Mouse (Mus musculus) G1E (cell line): ENCODE data around the gene Prox1. TPM values are rescaled to one million over a fixed set of nuclear protein-coding genes. Genes with fewer than 3 reads are reported as not detected.

Source experiments
- ATAC-seq: 2 replicates; pipeline ENCODE4 v1.8.0; 2016; ENCODE audit warnings: mild to moderate bottlenecking; ENCODE audit not compliant: insufficient number of reproducible peaks, poor library complexity, low FRiP score, severe bottlenecking; ENCODE audit errors: extremely low read depth
- DNase-seq: peaks from one replicate; pipeline ENCODE4 v3.0.0; 2012; ENCODE audit warnings: low spot score
- H3K27me3 ChIP-seq: 2 replicates; pipeline ENCODE4 v1.6.1; 2012; ENCODE audit warnings: mild to moderate bottlenecking, low read length, inconsistent platforms; ENCODE audit not compliant: insufficient read depth
- H3K36me3 ChIP-seq: replicated peaks from 2 replicates; pipeline ENCODE3; 2012; ENCODE audit warnings: mild to moderate bottlenecking, inconsistent platforms
- H3K4me1 ChIP-seq: 2 replicates; pipeline ENCODE4 v1.6.1; 2012; ENCODE audit warnings: low read depth, low read length, inconsistent platforms, mixed read lengths; ENCODE audit not compliant: insufficient read depth
- H3K4me3 ChIP-seq: 2 replicates; pipeline ENCODE4 v1.5.1; 2012; ENCODE audit warnings: low read depth, mild to moderate bottlenecking, inconsistent platforms, low read length, moderate library complexity, mixed read lengths
- H3K9me3 ChIP-seq: replicated peaks from 2 replicates; pipeline ENCODE4 v1.6.1; 2012; ENCODE audit warnings: inconsistent platforms
- CTCF ChIP-seq: IDR thresholded peaks from 2 replicates; pipeline ENCODE4 v1.5.1; 2012; ENCODE audit warnings: low read depth, low read length, inconsistent platforms, mixed read lengths
- GATA1 ChIP-seq: IDR thresholded peaks from 2 replicates; pipeline ENCODE4 v1.6.1; 2012; ENCODE audit warnings: borderline replicate concordance, low read length, inconsistent platforms, mixed read lengths
- GATA2 ChIP-seq: IDR thresholded peaks from 2 replicates; pipeline ENCODE4 v1.6.1; 2012; ENCODE audit warnings: low read depth, low read length, inconsistent platforms, borderline replicate concordance
- POLR2AphosphoS5 ChIP-seq: IDR thresholded peaks from 2 replicates; pipeline ENCODE4 v1.6.1; 2012; ENCODE audit warnings: low read depth, low read length, inconsistent platforms; ENCODE audit not compliant: insufficient replicate concordance
- TAL1 ChIP-seq: conservative IDR thresholded peaks from 2 replicates; pipeline ENCODE4 v1.6.1; 2012; ENCODE audit warnings: low read depth, low read length, inconsistent platforms, mixed read lengths
- polyA plus RNA-seq: library from polyadenylated mRNA; stranded (reverse); fragments of >175 nt; gene quantifications from 2 replicates; pipeline ENCODE4 v1.2.3, GENCODE M21; 2012
- total RNA-seq, 2 experiments: library from RNA; stranded (forward) in 1 of 2; stranded (reverse) in 1 of 2; fragments of 200-1000 nt in 1 of 2; fragments of >200 nt in 1 of 2; fragmentation: Nextera tagmentation in 1 of 2; gene quantifications; 2 replicates each; pipeline ENCODE4 v1.2.3; 2014 to 2017

The Prox1 gene
- total and polyA plus RNA-seq, 3 experiments: 0.05 TPM; not detected in 2

- H3K36me3 ChIP-seq: no peaks in the 10 kb centered on the region
- peaks cover 82% of the 10 kb centered on the region for H3K9me3 ChIP-seq
- no peaks in the 10 kb centered on the region for H3K27me3 ChIP-seq
- no peak for ATAC-seq
- TF ChIP-seq TAL1: no peak
- no peaks in the 10 kb centered on the region for H3K4me1 ChIP-seq
- no peak for DNase-seq
- H3K4me3 ChIP-seq: no peak overlapping the region
Observed at GRCm38 (mm10) chr1:190088929-190089328, 81.6 kb downstream of the Prox1 start.

- no peak for TF ChIP-seq POLR2AphosphoS5
- TF ChIP-seq GATA1: no peak
- TF ChIP-seq CTCF: no peak
- no peak for ATAC-seq
Observed at GRCm38 (mm10) chr1:190085703-190086102, 84.8 kb downstream of the Prox1 start.

GRCm38 (mm10) chr1:190079643-190080275, 90.8 kb downstream of the Prox1 start:
- no peaks in the 10 kb centered on the region for H3K27me3 ChIP-seq
- no peaks in the 10 kb centered on the region for H3K36me3 ChIP-seq
- peaks cover 84% of the 10 kb centered on the region for H3K9me3 ChIP-seq
- TF ChIP-seq GATA1: no peak
- TF ChIP-seq GATA2: no peak
- no peak for TF ChIP-seq TAL1
- no peak for TF ChIP-seq CTCF
- TF ChIP-seq POLR2AphosphoS5: no peak
- no peaks in the 10 kb centered on the region for H3K4me1 ChIP-seq
- no peak for ATAC-seq
- no peak for DNase-seq
- no peak overlapping the region for H3K4me3 ChIP-seq

More at GRCm38 (mm10) chr1:190085703-190086102, 84.8 kb downstream of the Prox1 start:
- Histone ChIP-seq H3K9me3 (peaks cover 83% of the 10 kb centered on the region), H3K4me3 (no peak overlapping the region), H3K27me3 (no peaks in the 10 kb centered on the region), H3K36me3 (no peaks in the 10 kb centered on the region), H3K4me1 (no peaks in the 10 kb centered on the region)
- no peak for DNase-seq

GRCm38 (mm10) chr1:190076601-190077000, 93.9 kb downstream of the Prox1 start:
- TF ChIP-seq CTCF: no peak
- no peaks in the 10 kb centered on the region for H3K4me1 ChIP-seq
- no peaks in the 10 kb centered on the region for H3K27me3 ChIP-seq
- DNase-seq (no peak), ATAC-seq (no peak)
- H3K9me3 ChIP-seq: peaks cover 79% of the 10 kb centered on the region
- H3K36me3 ChIP-seq: no peaks in the 10 kb centered on the region
- H3K4me3 ChIP-seq: no peak overlapping the region

Other genes with a start within 250 kb of the Prox1 start
- gene Smyd2, start 248.4 kb downstream of the Prox1 start, total RNA-seq (2014; fragmentation: Nextera tagmentation): not detected in 2 replicates
- gene Smyd2, start 248.4 kb downstream of the Prox1 start, total RNA-seq (2017): not detected in 2 replicates
- gene Smyd2, start 248.4 kb downstream of the Prox1 start, polyA plus RNA-seq: not detected in 2 replicates